Mouse (Mus musculus) heart, embryonic 13.5 days (tissue): ENCODE results near the gene Fam216b. TPM values are rescaled to one million over a fixed set of nuclear protein-coding genes. Genes with fewer than 3 reads are reported as not detected.

Experiments
- ATAC-seq: fragments of 200-750 bp; cut with Nextera tagmentation; 2 replicates; pipeline ENCODE4 v1.8.0; 2017; ENCODE audit warnings: moderate TSS enrichment; ENCODE audit not compliant: insufficient number of reproducible peaks, low FRiP score, low TSS enrichment; ENCODE audit errors: extremely low read depth
- H3K27ac ChIP-seq: fragments of 300-500 bp; sonication (generic); replicated peaks from 2 replicates; pipeline ENCODE4 v1.5.1; 2015; ENCODE audit warnings: moderate library complexity, mild to moderate bottlenecking, inconsistent platforms
- H3K27me3 ChIP-seq: fragments of 300-500 bp; sonication (generic); replicated peaks from 2 replicates; pipeline ENCODE4 v1.6.1; 2015; ENCODE audit warnings: mild to moderate bottlenecking, inconsistent platforms
- H3K36me3 ChIP-seq: fragments of 300-500 bp; sonication (generic); 2 replicates; pipeline ENCODE4 v1.6.1; 2015; ENCODE audit warnings: mild to moderate bottlenecking, inconsistent platforms
- H3K4me1 ChIP-seq: fragments of 300-500 bp; sonication (generic); 2 replicates; pipeline ENCODE4 v1.6.1; 2015; ENCODE audit warnings: inconsistent platforms
- H3K4me2 ChIP-seq: fragments of 300-500 bp; sonication (generic); 2 replicates; pipeline ENCODE4 v1.6.1; 2015; ENCODE audit warnings: inconsistent platforms, mild to moderate bottlenecking, moderate library complexity
- H3K4me3 ChIP-seq: fragments of 300-500 bp; sonication (generic); 2 replicates; pipeline ENCODE4 v1.5.1; 2015; ENCODE audit warnings: moderate library complexity, mild to moderate bottlenecking, inconsistent platforms
- H3K9ac ChIP-seq: fragments of 300-500 bp; sonication (generic); 2 replicates; pipeline ENCODE4 v1.6.1; 2015; ENCODE audit warnings: inconsistent platforms, mild to moderate bottlenecking, moderate library complexity
- H3K9me3 ChIP-seq: fragments of 300-500 bp; sonication (generic); 2 replicates; pipeline ENCODE4 v1.6.1; 2016; ENCODE audit warnings: inconsistent platforms
- WGBS: fragments of 180-500 bp; shearing (Covaris S2); methylation state at CpG from one replicate; pipeline ENCODE4 v1.1.7; 2015; ENCODE audit warnings: mixed read lengths; 5-methylcytosine and 5-hydroxymethylcytosine counted together
- polyA plus RNA-seq: library from polyadenylated mRNA; unstranded; fragments of >200 nt; fragmentation: Nextera tagmentation; extraction: Ambion mirVana; gene quantifications from 2 replicates; pipeline ENCODE4 v1.2.1, GENCODE M21; 2015

Gene Fam216b
- polyA plus RNA-seq, 1 experiment from 2014 or later, result not detected

- Histone ChIP-seq H3K4me1 (peaks cover 3% of the 10 kb centered on the region; the same call in 1 of the 2 replicates), H3K27me3 (no peaks in the 10 kb centered on the region), H3K9ac (no peak overlapping the region), H3K36me3 (no peaks in the 10 kb centered on the region), H3K4me2 (no peak overlapping the region), H3K9me3 (no peaks in the 10 kb centered on the region), H3K4me3 (no peak overlapping the region), H3K27ac (no peak overlapping the region)
- 69% methylated on average over 4 of the region's 4 CpGs for WGBS
- ATAC-seq, result no peak
Measured at GRCm38 (mm10) chr14:78089591-78089990, 784 bp upstream of the Fam216b start.

DNA sequence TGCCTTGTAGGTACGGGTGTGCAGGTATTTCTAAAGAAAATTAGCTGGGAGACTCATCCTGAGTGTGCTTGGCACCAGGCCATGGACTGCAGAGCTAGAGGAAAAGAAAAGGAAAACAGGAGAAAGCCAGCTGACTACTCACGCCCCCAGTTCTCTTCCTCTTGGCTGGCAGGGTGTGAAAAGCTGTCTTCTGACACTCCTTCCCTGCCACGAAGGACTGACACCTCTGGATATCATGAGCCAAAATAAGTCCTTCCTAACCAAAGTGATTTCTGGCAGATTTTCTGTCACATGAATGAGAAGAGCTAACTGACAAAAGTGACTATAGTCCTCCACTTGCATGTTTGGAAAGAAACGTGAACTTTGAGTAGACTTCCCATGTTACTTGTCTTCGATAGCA is 5.3 kb downstream of the Fam216b start:
- no peak overlapping the region for H3K27ac ChIP-seq
- no peak for ATAC-seq

GRCm38 (mm10) chr14:78077508-78077907 is 11.3 kb downstream of the Fam216b start:
- Histone ChIP-seq H3K4me2 (no peak overlapping the region), H3K27ac (no peak overlapping the region), H3K4me3 (no peak overlapping the region), H3K27me3 (no peaks in the 10 kb centered on the region), H3K9me3 (no peaks in the 10 kb centered on the region), H3K4me1 (no peaks in the 10 kb centered on the region), H3K9ac (no peak overlapping the region), H3K36me3 (no peaks in the 10 kb centered on the region)
- 59% methylated on average over 2 of the region's 2 CpGs for WGBS
- ATAC-seq, result no peak

More for the DNA sequence above, 5.3 kb downstream of the Fam216b start:
- Histone ChIP-seq H3K9ac (no peak overlapping the region), H3K4me1 (peaks cover 7% of the 10 kb centered on the region; the same call in 1 of the 2 replicates), H3K27me3 (no peaks in the 10 kb centered on the region), H3K36me3 (no peaks in the 10 kb centered on the region), H3K4me3 (no peak overlapping the region), H3K4me2 (no peak overlapping the region), H3K9me3 (no peaks in the 10 kb centered on the region)
- 53% methylated on average over 5 of the region's 5 CpGs for WGBS

GRCm38 (mm10) chr14:78065938-78066710 is 22.7 kb downstream of the Fam216b start:
- Histone ChIP-seq H3K9ac (no peak overlapping the region), H3K4me1 (peaks cover 22% of the 10 kb centered on the region), H3K27ac (no peak overlapping the region), H3K36me3 (no peaks in the 10 kb centered on the region), H3K27me3 (no peaks in the 10 kb centered on the region), H3K9me3 (no peaks in the 10 kb centered on the region), H3K4me3 (no peak overlapping the region), H3K4me2 (no peak overlapping the region)
- WGBS, result 66% methylated on average over 9 of the region's 9 CpGs
- ATAC-seq, result no peak

- Histone ChIP-seq H3K9ac (no peak overlapping the region), H3K36me3 (no peaks in the 10 kb centered on the region), H3K27me3 (no peaks in the 10 kb centered on the region), H3K27ac (no peak overlapping the region), H3K9me3 (no peaks in the 10 kb centered on the region), H3K4me1 (peaks cover 13% of the 10 kb centered on the region), H3K4me3 (no peak overlapping the region), H3K4me2 (no peak overlapping the region)
- no peak for ATAC-seq
- WGBS, result 84% methylated on average over 11 of the region's 11 CpGs
Measured at GRCm38 (mm10) chr14:78062484-78062883, 26.3 kb downstream of the Fam216b start.

- H3K36me3 ChIP-seq, result no peaks in the 10 kb centered on the region
- no peaks in the 10 kb centered on the region for H3K27me3 ChIP-seq
- H3K27ac ChIP-seq, result no peak overlapping the region
- H3K4me2 ChIP-seq, result no peak overlapping the region
- 0 out of 2 replicates have a peak, but pooled peaks cover 2% of the 10 kb centered on the region for H3K9me3 ChIP-seq
- H3K9ac ChIP-seq, result no peak overlapping the region
- H3K4me3 ChIP-seq, result no peak overlapping the region
- H3K4me1 ChIP-seq, result peaks cover 4% of the 10 kb centered on the region
- no peak for ATAC-seq
- 84% methylated on average over 6 of the region's 6 CpGs for WGBS
Measured at GRCm38 (mm10) chr14:78060609-78060951, 28.2 kb downstream of the Fam216b start.

- H3K4me2 ChIP-seq, result no peak overlapping the region
- no peaks in the 10 kb centered on the region for H3K36me3 ChIP-seq
- H3K9ac ChIP-seq, result no peak overlapping the region
- no peak overlapping the region for H3K27ac ChIP-seq
- H3K4me1 ChIP-seq, result peaks cover 3% of the 10 kb centered on the region; the same call in 1 of the 2 replicates
- H3K9me3 ChIP-seq, result 0 out of 2 replicates have a peak, but pooled peaks cover 2% of the 10 kb centered on the region
- no peak for ATAC-seq
- whole genome bisulfite sequencing, result 70% methylated on average over 9 of the region's 9 CpGs
- no peaks in the 10 kb centered on the region for H3K27me3 ChIP-seq
- no peak overlapping the region for H3K4me3 ChIP-seq
Measured at GRCm38 (mm10) chr14:78059878-78060608, 28.8 kb downstream of the Fam216b start.

DNA sequence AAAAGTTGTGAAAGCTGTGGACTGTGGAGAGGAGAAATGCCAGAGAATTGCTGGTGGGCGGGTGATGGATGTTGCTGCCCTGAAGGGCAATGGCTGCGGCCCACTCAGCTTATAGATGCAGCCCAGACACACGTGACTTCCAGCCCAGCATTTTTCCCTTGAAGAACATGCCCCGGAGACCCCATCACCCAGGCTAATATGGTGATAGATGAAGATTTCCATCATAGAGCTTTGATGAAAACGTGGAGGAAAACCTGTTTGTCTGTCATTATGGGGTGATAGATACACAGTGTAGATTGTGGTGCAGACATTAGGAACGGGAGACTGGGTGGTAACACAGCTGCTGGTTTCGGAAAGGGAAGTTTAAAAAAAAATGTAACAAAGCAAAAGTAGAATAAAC is 31.4 kb downstream of the Fam216b start:
- Histone ChIP-seq H3K36me3 (no peaks in the 10 kb centered on the region), H3K27me3 (no peaks in the 10 kb centered on the region), H3K4me1 (peaks cover 3% of the 10 kb centered on the region; the same call in 1 of the 2 replicates), H3K4me3 (no peak overlapping the region), H3K9me3 (0 out of 2 replicates have a peak, but pooled peaks cover 2% of the 10 kb centered on the region), H3K27ac (no peak overlapping the region), H3K9ac (no peak overlapping the region), H3K4me2 (no peak overlapping the region)
- WGBS, result 75% methylated on average over 7 of the region's 7 CpGs
- ATAC-seq, result no peak

DNA sequence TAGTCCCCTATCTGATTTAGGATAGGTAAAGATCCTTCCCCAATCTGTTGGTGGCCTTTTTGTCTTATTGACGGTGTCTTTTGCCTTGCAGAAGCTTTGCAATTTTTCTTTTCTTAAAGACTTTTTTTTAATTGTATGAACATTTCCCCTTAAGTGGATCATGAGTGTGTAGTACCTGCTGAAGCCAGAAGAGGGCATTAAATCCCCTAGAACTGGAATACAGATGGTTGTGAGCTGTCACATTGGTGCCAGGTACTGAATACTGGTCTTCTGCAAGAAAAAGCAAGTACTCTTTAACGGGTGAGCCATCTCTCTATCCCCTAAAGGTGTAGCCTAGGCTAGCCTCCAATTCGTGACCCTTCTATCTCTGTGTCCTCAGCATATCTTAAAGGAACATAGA is 32.4 kb downstream of the Fam216b start:
- H3K4me2 ChIP-seq, result no peak overlapping the region

GRCm38 (mm10) chr14:78048674-78049073 is 40.1 kb downstream of the Fam216b start:
- H3K9ac ChIP-seq, result no peak overlapping the region
- H3K27me3 ChIP-seq, result no peaks in the 10 kb centered on the region
- no peak overlapping the region for H3K27ac ChIP-seq
- no peaks in the 10 kb centered on the region for H3K9me3 ChIP-seq
- 70% methylated on average over 4 of the region's 4 CpGs for WGBS
- H3K4me2 ChIP-seq, result no peak overlapping the region
- no peaks in the 10 kb centered on the region for H3K36me3 ChIP-seq
- H3K4me3 ChIP-seq, result no peak overlapping the region
- H3K4me1 ChIP-seq, result no peaks in the 10 kb centered on the region
- ATAC-seq, result no peak

More for the DNA sequence above, 32.4 kb downstream of the Fam216b start:
- Histone ChIP-seq H3K4me1 (no peaks in the 10 kb centered on the region), H3K36me3 (no peaks in the 10 kb centered on the region), H3K27me3 (no peaks in the 10 kb centered on the region), H3K4me3 (no peak overlapping the region), H3K9ac (no peak overlapping the region), H3K9me3 (0 out of 2 replicates have a peak, but pooled peaks cover 2% of the 10 kb centered on the region), H3K27ac (no peak overlapping the region)
- ATAC-seq, result no peak
- WGBS, result 72% methylated on average over 3 of the region's 3 CpGs

- Histone ChIP-seq H3K9ac (no peak overlapping the region), H3K4me1 (no peaks in the 10 kb centered on the region), H3K9me3 (no peaks in the 10 kb centered on the region), H3K4me2 (no peak overlapping the region), H3K27ac (no peak overlapping the region), H3K27me3 (no peaks in the 10 kb centered on the region), H3K36me3 (no peaks in the 10 kb centered on the region), H3K4me3 (no peak overlapping the region)
- WGBS, result 76% methylated on average over 3 of the region's 3 CpGs
- no peak for ATAC-seq
Measured at GRCm38 (mm10) chr14:78048258-78048657, 40.5 kb downstream of the Fam216b start.
